Mouse (Mus musculus): ENCODE results near the gene Wnt8b.

- TF ChIP-seq EP300 (IDR thresholded peaks at IDR 0.05; ENCODE audit: low read depth) (no peak), CTCF (IDR thresholded peaks at IDR 0.05; ENCODE audit: low read depth) (no peak)
These were observed 3.7 kb downstream of the Wnt8b start for GRCm38 (mm10) chr19:44496941-44497340.

Measured in liver, embryonic 14.5 days (tissue).